Mouse (Mus musculus): ENCODE measurements around the gene Fam83g. TPM values are rescaled to one million over a fixed set of nuclear protein-coding genes. Genes with fewer than 3 reads are reported as not detected.
A peak's percentile ranks its signal among the peaks of the same experiment; 100 is the strongest.
"Not testable (repeated sequence)": the region's sequence is repeated elsewhere in the genome, so short reads cannot be mapped to it uniquely, and the experiment has no call there.

Fam83g gene
- total and polyA plus RNA-seq, 3 experiments, result 19.1 to 63.7 (median 19.2) TPM

DNA sequence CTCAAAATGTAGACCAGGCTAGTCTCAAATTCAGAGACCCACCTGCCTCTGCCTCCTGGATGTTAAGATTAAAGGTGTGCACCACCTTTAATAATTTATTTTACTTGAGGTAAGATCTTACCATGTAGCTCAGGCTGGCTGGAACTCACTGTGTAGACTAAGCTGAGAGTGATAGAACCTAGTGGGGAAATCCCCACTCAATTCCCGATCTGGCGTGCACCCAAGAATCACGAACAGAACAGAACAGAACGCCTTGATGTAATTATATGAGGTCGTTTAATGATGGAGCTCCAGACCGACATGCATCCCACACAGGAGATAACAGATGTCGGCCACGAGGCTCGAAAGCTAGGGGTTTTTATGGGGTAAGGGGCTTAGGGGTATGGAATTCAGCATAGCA, 43.3 kb upstream of the Fam83g start:
- H3K9me3 ChIP-seq (replicated peaks; ENCODE audit: low read length); H3K36me3 ChIP-seq (replicated peaks in 1 of 2; ENCODE audit: control insufficient read depth in 1 of 2, insufficient read depth in 1 of 2, low read length in 1 of 2); H3K4me3 ChIP-seq (replicated peaks in 1 of 3; ENCODE audit: low read depth in 2 of 3, low read length in 2 of 3, poor library complexity in 1 of 3); H3K9ac ChIP-seq (ENCODE audit: insufficient read depth, low read depth); dilution Hi-C loops (cut with MboI; ENCODE audit: extremely low pct_ligation_motif_present, extremely low pct_unique_long_range_greater_than_20kb, low sequenced_read_pairs); H3K79me2 ChIP-seq (replicated peaks; ENCODE audit: control insufficient read depth, extremely low read depth, insufficient read depth, poor library complexity, severe bottlenecking); H3K27me3 ChIP-seq (replicated peaks); H3K4me2 ChIP-seq (ENCODE audit: insufficient read depth, low read depth, poor library complexity, severe bottlenecking); DNase-seq (ENCODE audit: extremely low read depth): not testable (repeated sequence)
- in situ Hi-C loops (cut with MboI; ENCODE audit: low pct_ligation_motif_present, low pct_unique_long_range_greater_than_20kb, low sequenced_read_pairs), result loop anchor here (5.0 kb wide), 1 partner anchor 528 kb away; no protein-coding TSS in a partner anchor
- peak overlapping the region; percentile 20; the same call in 1 of the 2 replicates for H3K27ac ChIP-seq (ENCODE audit: insufficient read depth, low read depth)
- H3K4me1 ChIP-seq (ENCODE audit: control insufficient read depth in 1 of 2, insufficient read depth in 2 of 2), result peaks cover 39 to 83% of the 10 kb centered on the region in 2 experiments

DNA sequence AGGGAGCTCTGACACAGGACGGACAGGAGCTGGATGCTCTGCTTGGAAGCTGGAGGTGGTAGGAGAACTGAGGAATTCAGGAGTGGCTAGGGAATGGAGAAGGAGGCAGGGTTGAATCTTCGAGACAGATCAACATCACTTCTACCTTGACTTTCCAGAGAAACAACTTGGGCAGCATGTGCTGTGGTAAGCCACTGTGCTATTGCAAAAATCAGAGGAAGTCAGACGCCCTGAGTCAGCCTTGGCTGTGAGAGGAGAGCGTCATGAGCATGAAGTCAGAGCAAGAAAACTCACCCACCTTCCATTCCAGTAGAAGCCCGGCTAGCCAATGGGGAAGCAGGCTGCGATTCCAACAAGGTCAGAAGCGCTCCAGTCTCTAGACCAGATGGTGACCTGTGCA, 41.8 kb upstream of the Fam83g start:
- no peak for DNase-seq (ENCODE audit: extremely low read depth)
- dilution Hi-C loops (cut with MboI; ENCODE audit: extremely low pct_ligation_motif_present, extremely low pct_unique_long_range_greater_than_20kb, low sequenced_read_pairs), result no loop called here
- peaks cover 3% of the 10 kb centered on the region for H3K9me3 ChIP-seq (replicated peaks; ENCODE audit: low read length)
- peaks cover 48 to 92% of the 10 kb centered on the region in 2 experiments for H3K4me1 ChIP-seq (ENCODE audit: control insufficient read depth in 1 of 2, insufficient read depth in 2 of 2)
- no peaks in the 10 kb centered on the region for H3K79me2 ChIP-seq (replicated peaks; ENCODE audit: control insufficient read depth, extremely low read depth, insufficient read depth, poor library complexity, severe bottlenecking)
- H3K36me3 ChIP-seq (replicated peaks in 1 of 2; ENCODE audit: control insufficient read depth in 1 of 2, insufficient read depth in 1 of 2, low read length in 1 of 2), result no peaks in the 10 kb centered on the region
- no peak overlapping the region for H3K9ac ChIP-seq (ENCODE audit: insufficient read depth, low read depth)
- TF ChIP-seq MAX (IDR thresholded peaks at IDR 0.05; ENCODE audit: low read length) (0 out of 2 replicates have a peak, but pooled peaks have one; percentile 30), USF1 (IDR thresholded peaks at IDR 0.05; ENCODE audit: low read depth, low read length) (no peak)
- H3K4me3 ChIP-seq (replicated peaks in 1 of 3; ENCODE audit: low read depth in 2 of 3, low read length in 2 of 3, poor library complexity in 1 of 3), result no peak overlapping the region
- H3K27me3 ChIP-seq (replicated peaks), result no peaks in the 10 kb centered on the region
- H3K27ac ChIP-seq (ENCODE audit: insufficient read depth, low read depth), result peak overlapping the region; percentile 71
- H3K4me2 ChIP-seq (ENCODE audit: insufficient read depth, low read depth, poor library complexity, severe bottlenecking), result no peak overlapping the region
- in situ Hi-C loops (cut with MboI; ENCODE audit: low pct_ligation_motif_present, low pct_unique_long_range_greater_than_20kb, low sequenced_read_pairs), result loop anchor here (5.0 kb wide), 1 partner anchor 530 kb away; no protein-coding TSS in a partner anchor

GRCm38 (mm10) chr11:61643184-61643961, 40.5 kb upstream of the Fam83g start:
- in situ Hi-C loops (cut with MboI; ENCODE audit: low pct_ligation_motif_present, low pct_unique_long_range_greater_than_20kb, low sequenced_read_pairs), result loop anchor here (5.0 kb wide), 1 partner anchor 531 kb away; no protein-coding TSS in a partner anchor
- TF ChIP-seq NRF1 (IDR thresholded peaks at IDR 0.05; ENCODE audit: low read depth, low read length) (no peak), MXI1 (IDR thresholded peaks at IDR 0.05; ENCODE audit: low read depth, low read length) (peak; percentile 66; the same call in 1 of the 2 replicates), EP300 (IDR thresholded peaks at IDR 0.05; ENCODE audit: low read length) (no peak; the same call in 1 of the 2 replicates), POLR2A (IDR thresholded peaks at IDR 0.05; ENCODE audit: low read depth, low read length) (no peak; the same call in 1 of the 2 replicates), CHD2 (IDR thresholded peaks at IDR 0.05; ENCODE audit: low read length) (0 out of 2 replicates have a peak, but pooled peaks have one; percentile 20), E2F4 (IDR thresholded peaks at IDR 0.05; ENCODE audit: insufficient replicate concordance, low read depth, low read length) (no peak), TBP (conservative IDR thresholded peaks at IDR 0.05; ENCODE audit: low read depth, low read length) (peak; percentile 61; the same call in 1 of the 2 replicates), ETS1 (conservative IDR thresholded peaks at IDR 0.05; ENCODE audit: low read depth, low read length) (0 out of 2 replicates have a peak, but pooled peaks have one; percentile 29), RCOR1 (conservative IDR thresholded peaks at IDR 0.05; ENCODE audit: low read depth, low read length) (0 out of 2 replicates have a peak, but pooled peaks have one; percentile 41), UBTF (IDR thresholded peaks at IDR 0.05; ENCODE audit: low read depth, low read length) (no peak), GABPA (IDR thresholded peaks at IDR 0.05; ENCODE audit: insufficient replicate concordance, low read depth, low read length) (no peak), CTCF (conservative IDR thresholded peaks at IDR 0.05 in 1 of 2, IDR thresholded peaks at IDR 0.05 in 1 of 2; ENCODE audit: low read depth in 2 of 2, low read length in 2 of 2) (no peak), PAX5 (IDR thresholded peaks at IDR 0.05; ENCODE audit: low read length) (no peak), IRF4 (IDR thresholded peaks at IDR 0.05; ENCODE audit: low read depth, low read length) (0 out of 2 replicates have a peak, but pooled peaks have one; percentile 17), ELF1 (IDR thresholded peaks at IDR 0.05; ENCODE audit: low read depth, low read length) (no peak), SIN3A (IDR thresholded peaks at IDR 0.05; ENCODE audit: low read length) (0 out of 2 replicates have a peak, but pooled peaks have one; percentile 45), CHD1 (IDR thresholded peaks at IDR 0.05; ENCODE audit: low read depth, low read length) (peak; percentile 94; the same call in 1 of the 2 replicates), MAX (IDR thresholded peaks at IDR 0.05; ENCODE audit: low read length) (peak; percentile 31; the same call in 1 of the 2 replicates), ZNF384 (IDR thresholded peaks at IDR 0.05; ENCODE audit: low read depth, low read length) (no peak), ZC3H11A (IDR thresholded peaks at IDR 0.05; ENCODE audit: low read depth, low read length) (no peak), JUN (IDR thresholded peaks at IDR 0.05; ENCODE audit: insufficient read depth, low read depth, low read length) (no peak), SMC3 (IDR thresholded peaks at IDR 0.05; ENCODE audit: low read depth, low read length) (no peak), POLR2AphosphoS2 (IDR thresholded peaks at IDR 0.05; ENCODE audit: low read depth, low read length) (no peak)

More at GRCm38 (mm10) chr11:61643184-61643961, 40.5 kb upstream of the Fam83g start:
- no peak for DNase-seq (ENCODE audit: extremely low read depth)
- Histone ChIP-seq H3K4me1 (ENCODE audit: control insufficient read depth in 1 of 2, insufficient read depth in 2 of 2) (peaks cover 51 to 91% of the 10 kb centered on the region in 2 experiments), H3K27me3 (replicated peaks) (no peaks in the 10 kb centered on the region), H3K27ac (ENCODE audit: insufficient read depth, low read depth) (peak overlapping the region; percentile 96), H3K9me3 (replicated peaks; ENCODE audit: low read length) (no peaks in the 10 kb centered on the region), H3K9ac (ENCODE audit: insufficient read depth, low read depth) (peak overlapping the region; percentile 72), H3K4me2 (ENCODE audit: insufficient read depth, low read depth, poor library complexity, severe bottlenecking) (no peak overlapping the region; the same call in 1 of the 2 replicates), H3K4me3 (replicated peaks in 1 of 3; ENCODE audit: low read depth in 2 of 3, low read length in 2 of 3, poor library complexity in 1 of 3) (no peak overlapping the region), H3K79me2 (replicated peaks; ENCODE audit: control insufficient read depth, extremely low read depth, insufficient read depth, poor library complexity, severe bottlenecking) (no peaks in the 10 kb centered on the region), H3K36me3 (replicated peaks in 1 of 2; ENCODE audit: control insufficient read depth in 1 of 2, insufficient read depth in 1 of 2, low read length in 1 of 2) (no peaks in the 10 kb centered on the region)
- dilution Hi-C loops (cut with MboI; ENCODE audit: extremely low pct_ligation_motif_present, extremely low pct_unique_long_range_greater_than_20kb, low sequenced_read_pairs), result no loop called here

Measured in CH12.LX (cell line).